Comparison of ENCODE assay signal across 10 mouse cellular contexts in genomic region chr2:30444006-30444405, GRCm38 (mm10). TPM values are rescaled to one million over a fixed set of nuclear protein-coding genes. Genes with fewer than 3 reads are reported as not detected.
A peak's percentile ranks its signal among the peaks of the same experiment; 100 is the strongest.
DNase-seq lines count a peak whose midpoint lies in the region; ATAC-seq and TF ChIP-seq lines count a peak whose summit lies in the region.
"Had no signal": no experiment of that assay in that cellular context is flagged by ENCODE, and none has a peak within 500 bp of the region (broad histone marks: within the 10 kb centered on the region; RNA-seq: fewer than 3 reads in every experiment).

No protein-coding gene starts in this region.

- intact Hi-C loops in gastrocnemius, adult 2 months (cut with DNase I): no loop called here
- intact Hi-C loops in gastrocnemius, postnatal 36 days (cut with DNase I): loop anchor here (5.0 kb wide), 1 partner anchor 268 kb away; no protein-coding TSS in a partner anchor

- no peak for TF ChIP-seq CTCF in gastrocnemius, adult 2 months (IDR thresholded peaks at IDR 0.05)
- TF ChIP-seq CTCF in liver, adult 2 months (IDR thresholded peaks at IDR 0.05; ENCODE audit: low read depth, low read length): no peak

- no peaks in the 10 kb centered on the region for H3K79me2 ChIP-seq in liver, adult 2 months (ENCODE audit: control insufficient read depth, insufficient read depth, low read length)

- H3K9me3 ChIP-seq in hindbrain, embryonic 13.5 days: no peaks in the 10 kb centered on the region

- WGBS in liver, adult 2 months: 75% methylated on average over 5 of the region's 5 CpGs
- 77% methylated on average over 5 of the region's 5 CpGs for WGBS in hindbrain, embryonic 13.5 days

- H3K4me2 ChIP-seq in hindbrain, embryonic 13.5 days: no peak overlapping the region

- ATAC-seq in hindbrain, embryonic 13.5 days (ENCODE audit: low FRiP score): no peak

- peak overlapping the region; percentile 98 for H3K27ac ChIP-seq in gastrocnemius, adult 2 months
- H3K27ac ChIP-seq in liver, adult 2 months (replicated peaks; ENCODE audit: insufficient read depth, low read depth, low read length): 0 out of 2 replicates have a peak overlapping the region, but pooled peaks have one; percentile 8
- H3K27ac ChIP-seq in hindbrain, embryonic 13.5 days: peak overlapping the region; percentile 94

- no peaks in the 10 kb centered on the region for H3K36me3 ChIP-seq in liver, adult 2 months (ENCODE audit: control insufficient read depth, insufficient read depth, low read length)
- H3K36me3 ChIP-seq in hindbrain, embryonic 13.5 days: peaks cover 58% of the 10 kb centered on the region

- peaks cover 6% of the 10 kb centered on the region; the same call in 1 of the 2 replicates for H3K4me1 ChIP-seq in liver, adult 2 months (ENCODE audit: control insufficient read depth, insufficient read depth, low read length)
- H3K4me1 ChIP-seq in hindbrain, embryonic 13.5 days (replicated peaks): peaks cover 62% of the 10 kb centered on the region

- no peaks in the 10 kb centered on the region for H3K27me3 ChIP-seq in liver, adult 2 months (ENCODE audit: control insufficient read depth, insufficient read depth, low read length)
- H3K27me3 ChIP-seq in hindbrain, embryonic 13.5 days: no peaks in the 10 kb centered on the region

- no peak for TF ChIP-seq POLR2A in liver, adult 2 months (IDR thresholded peaks at IDR 0.05; ENCODE audit: extremely low read depth, insufficient read depth, low read length)

- peak overlapping the region; percentile 76 for H3K4me3 ChIP-seq in gastrocnemius, adult 2 months
- H3K4me3 ChIP-seq in liver, adult 2 months (ENCODE audit: insufficient read depth, low read depth, low read length): no peak overlapping the region
- H3K4me3 ChIP-seq in hindbrain, embryonic 13.5 days: no peak overlapping the region

- no peak overlapping the region for H3K9ac ChIP-seq in liver, adult 2 months (ENCODE audit: low read depth, low read length)
- 0 out of 2 replicates have a peak overlapping the region, but pooled peaks have one; percentile 15 for H3K9ac ChIP-seq in hindbrain, embryonic 13.5 days

- DNase-seq in gastrocnemius, adult 2 months: no peak
- DNase-seq in gastrocnemius, postnatal 36 days: no peak
- no peak for DNase-seq in liver, adult 2 months (ENCODE audit: extremely low read depth, low read depth, low spot score)
- no peak for DNase-seq in liver
- peak; percentile 24 for DNase-seq in lung, postnatal 36 days
- no peak for DNase-seq in MN1 (ENCODE audit: low spot score)
- DNase-seq in embryo, embryonic 10 days (ENCODE audit: low spot score): no peak
- DNase-seq: kidney, postnatal 14 days; retina, postnatal 1 day had no signal

RNA-seq across cellular contexts. Expression of gene Ptpa, which starts 28.2 kb away (rescaled TPM):
- total RNA-seq in gastrocnemius, adult 2 months (2021): 10 to 100 TPM; 48.9 to 86.1 TPM
- 10 to 100 TPM; 55.1 to 58.9 TPM for total RNA-seq in gastrocnemius, postnatal 36 days (2021)
- 18.3 and 25.1 TPM in 2 replicates for total RNA-seq in liver, adult 2 months (2014; rRNA removed)
- 48.9 and 54.3 TPM in 2 replicates for polyA plus RNA-seq in liver, adult 2 months (2012; rRNA removed)
- polyA plus RNA-seq in hindbrain, embryonic 13.5 days (2015; fragmentation: Nextera tagmentation; extraction: Ambion mirVana): 129 and 133 TPM in 2 replicates

RNA-seq across cellular contexts. Expression of gene Crat, which starts 28.4 kb away (rescaled TPM):
- 100 to 1,000 TPM; 362 to 422 TPM for total RNA-seq in gastrocnemius, adult 2 months (2021)
- total RNA-seq in gastrocnemius, postnatal 36 days (2021): 100 to 1,000 TPM; 356 to 381 TPM
- 9.2 and 24.3 TPM in 2 replicates for total RNA-seq in liver, adult 2 months (2014; rRNA removed)
- polyA plus RNA-seq in liver, adult 2 months (2012; rRNA removed): 65.2 and 92.6 TPM in 2 replicates
- 22.1 and 24.0 TPM in 2 replicates for polyA plus RNA-seq in hindbrain, embryonic 13.5 days (2015; fragmentation: Nextera tagmentation; extraction: Ambion mirVana)

RNA-seq across cellular contexts. Expression of gene Ier5l, which starts 30.0 kb away (rescaled TPM):
- total RNA-seq in gastrocnemius, adult 2 months (2021): 1 to 10 TPM in 1 of 2 experiments, under 1 TPM in 1; 0.97 to 1.1 TPM
- total RNA-seq in gastrocnemius, postnatal 36 days (2021): 1 to 10 TPM; 1.7 TPM
- total RNA-seq in liver, adult 2 months (2014; rRNA removed): 0.54 and 0.55 TPM in 2 replicates
- polyA plus RNA-seq in liver, adult 2 months (2012; rRNA removed): 1.1 TPM in 2 replicates
- 2.1 and 2.9 TPM in 2 replicates for polyA plus RNA-seq in hindbrain, embryonic 13.5 days (2015; fragmentation: Nextera tagmentation; extraction: Ambion mirVana)

RNA-seq across cellular contexts. Expression of gene Dolpp1, which starts 52.0 kb away (rescaled TPM):
- total RNA-seq in gastrocnemius, adult 2 months (2021): 1 to 10 TPM; 5.3 to 6.1 TPM
- 1 to 10 TPM; 5.5 to 6.7 TPM for total RNA-seq in gastrocnemius, postnatal 36 days (2021)
- 8.9 and 11.2 TPM in 2 replicates for total RNA-seq in liver, adult 2 months (2014; rRNA removed)
- polyA plus RNA-seq in liver, adult 2 months (2012; rRNA removed): 44.8 and 47.3 TPM in 2 replicates
- polyA plus RNA-seq in hindbrain, embryonic 13.5 days (2015; fragmentation: Nextera tagmentation; extraction: Ambion mirVana): 51.2 and 53.9 TPM in 2 replicates

Comparison
In these comparisons a context has a peak if more than half of its experiments do, and no peak if none do; other contexts are left out.
1. H3K27ac ChIP-seq: peak in every context shown above with its lines; median percentile 98 in gastrocnemius, adult 2 months; 94 in hindbrain, embryonic 13.5 days; 8 in liver, adult 2 months.
2. RNA of gene Crat, which starts 28.4 kb away (total RNA-seq): 362 to 422 TPM in gastrocnemius, adult 2 months and 356 to 381 TPM in gastrocnemius, postnatal 36 days; 9.2 to 24.3 TPM in liver, adult 2 months; every median in the first group is over 10 times any median in the second.